In genomic region chr8:108742465-108742864, GRCm38 (mm10) we compare ENCODE assay signal across 9 mouse cellular contexts.
A peak's percentile ranks its signal among the peaks of the same experiment; 100 is the strongest.
DNase-seq lines count a peak whose midpoint lies in the region.
"Had no signal": no experiment of that assay in that cellular context is flagged by ENCODE, and none has a peak within 500 bp of the region (broad histone marks: within the 10 kb centered on the region; RNA-seq: fewer than 3 reads in every experiment).

No protein-coding gene starts in this region.

- DNase-seq in adrenal gland, adult (ENCODE audit: inconsistent age in 2 of 2, low spot score in 1 of 2) = peak; percentile 52 to 79
- no peak for DNase-seq in adrenal gland, postnatal 10 days
- DNase-seq: B cell, adult 2 months; cerebellum, adult 11 months; cerebellum, adult 11-12 months; cerebellum, adult 18-20 months; cerebellum, adult 2 months; cerebellum, adult 8-10 months; cerebellum, adult 9-10 months had no signal
